Mouse (Mus musculus): Measurements from ENCODE around the gene Tmem200a.

DNA sequence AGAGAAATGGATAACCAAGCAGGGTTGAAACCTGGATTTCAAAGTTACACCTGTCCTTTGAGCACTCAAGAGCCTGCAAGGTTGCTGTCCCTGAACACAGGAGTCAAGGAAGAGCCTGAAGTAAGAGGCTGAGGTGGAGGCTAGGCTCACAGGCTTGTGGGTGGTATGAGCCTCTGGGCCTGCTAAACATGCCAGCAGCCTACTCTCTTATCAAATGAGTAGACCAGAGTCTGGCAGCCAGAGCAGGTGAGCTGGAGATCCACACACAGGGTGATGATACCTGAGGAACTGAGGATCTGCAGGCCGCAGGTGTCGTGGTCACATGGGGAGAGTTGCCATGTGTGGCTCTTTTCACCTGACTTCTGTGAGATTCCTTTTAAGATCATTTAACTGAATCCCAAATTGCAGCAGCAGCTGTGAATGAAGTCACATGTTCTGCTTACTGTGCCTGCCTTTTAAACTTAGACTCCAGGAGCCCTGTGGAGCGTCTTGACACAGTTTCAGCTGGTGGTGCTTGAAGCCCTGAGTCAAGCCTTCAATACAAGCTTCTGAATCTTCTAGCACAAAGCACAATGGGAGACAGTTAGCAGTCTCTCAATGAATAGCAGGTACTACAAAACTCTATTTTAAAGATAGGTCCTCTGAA lies 19.1 kb downstream of the Tmem200a start:
- TF ChIP-seq CTCF (IDR thresholded peaks at IDR 0.05; ENCODE audit: low read depth) (no peak), EP300 (IDR thresholded peaks at IDR 0.05; ENCODE audit: low read depth) (no peak)

Measured in liver, postnatal 0 days (tissue).